Comparison of ENCODE assay signal across 9 mouse cellular contexts in the genomic region with DNA sequence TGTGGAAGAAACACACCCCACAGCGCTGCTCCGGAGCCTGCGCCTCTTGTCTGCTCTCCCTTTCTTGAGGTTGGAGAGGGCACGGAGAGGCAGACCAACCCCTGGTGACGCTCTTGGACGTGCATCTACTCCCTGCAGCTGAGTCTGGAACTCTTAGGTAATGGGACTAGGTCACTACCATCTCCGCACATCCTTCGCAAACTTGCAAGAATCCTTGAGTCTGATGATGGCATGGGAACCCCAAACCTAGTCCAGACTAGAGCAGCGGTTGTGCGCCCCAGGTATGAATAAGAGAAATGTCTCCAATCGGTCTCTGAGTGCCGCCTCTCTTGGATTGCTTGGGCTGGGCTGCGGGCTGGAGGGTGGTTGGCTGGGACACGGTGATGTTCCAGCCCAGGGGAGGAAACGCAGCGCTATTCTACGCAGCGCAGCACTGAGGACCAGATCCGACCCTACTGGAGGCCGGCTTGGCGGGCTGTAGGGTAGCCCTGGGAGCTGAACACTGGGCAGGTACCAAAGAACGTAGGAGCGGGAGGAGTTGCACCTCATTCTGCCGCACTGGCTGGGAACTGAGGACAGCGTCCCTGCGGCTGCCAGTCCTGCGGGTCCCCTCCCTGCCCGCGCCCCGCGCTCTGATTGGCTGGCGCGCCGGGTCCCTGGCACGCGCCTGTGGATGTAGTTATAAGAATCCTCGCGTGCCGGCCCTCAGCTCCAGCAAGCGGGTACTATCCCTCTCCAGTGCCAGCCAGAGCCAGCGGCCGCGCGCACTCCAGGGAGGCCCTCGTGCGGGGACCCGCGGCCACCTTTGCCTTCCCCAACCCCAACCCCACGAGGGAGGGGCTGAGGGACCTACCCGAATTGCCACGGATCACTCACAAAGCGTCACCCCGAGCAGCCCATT. TPM values are rescaled to one million over a fixed set of nuclear protein-coding genes. Genes with fewer than 3 reads are reported as not detected.
DNase-seq lines count a peak whose midpoint lies in the region; ATAC-seq lines count a peak whose summit lies in the region.
"Had no signal": no experiment of that assay in that cellular context is flagged by ENCODE, and none has a peak within 500 bp of the region (broad histone marks: within the 10 kb centered on the region; RNA-seq: fewer than 3 reads in every experiment).

Gene Ptf1a (plus strand): TSS at position 733 of the 901 bp plus-strand sequence.

- DNase-seq in heart, adult 9 months (ENCODE audit: low spot score in 2 of 2) = no peak
- DNase-seq in embryo, embryonic 9.5 days (ENCODE audit: extremely low spot score) = peak; percentile 48
- peak; percentile 78 for DNase-seq in neural tube, embryonic 11.5 days (ENCODE audit: low spot score)
- DNase-seq in gastrocnemius, adult 8-10 months (ENCODE audit: low spot score in 2 of 2) = no peak
- DNase-seq in layer of hippocampus, postnatal 14 days (ENCODE audit: low spot score in 2 of 2) = no peak
- DNase-seq in gastrocnemius, postnatal 36 days = no peak

- no peak within 1 kb of the TSS for H3K9ac ChIP-seq in heart, embryonic 16.5 days (ENCODE audit: low read length)
- no peak within 1 kb of the TSS for H3K9ac ChIP-seq in hindbrain, embryonic 15.5 days
- peak within 1 kb of the TSS; percentile 46 for H3K9ac ChIP-seq in neural tube, embryonic 11.5 days (ENCODE audit: low read length)

- intact Hi-C loops in gastrocnemius, postnatal 36 days (cut with DNase I) = no loop called here

- no peaks in the 10 kb centered on the region for H3K36me3 ChIP-seq in heart, embryonic 16.5 days (ENCODE audit: control insufficient read depth, insufficient read depth)
- H3K36me3 ChIP-seq in hindbrain, embryonic 15.5 days = no peaks in the 10 kb centered on the region
- H3K36me3 ChIP-seq in neural tube, embryonic 11.5 days (ENCODE audit: control insufficient read depth, insufficient read depth, low read length) = no peaks in the 10 kb centered on the region

- no peaks in the 10 kb centered on the region for H3K9me3 ChIP-seq in heart, embryonic 16.5 days (replicated peaks; ENCODE audit: control insufficient read depth, low read length)
- H3K9me3 ChIP-seq in hindbrain, embryonic 15.5 days = no peaks in the 10 kb centered on the region
- no peaks in the 10 kb centered on the region for H3K9me3 ChIP-seq in neural tube, embryonic 11.5 days (ENCODE audit: control insufficient read depth, low read length)

- no peak for ATAC-seq in heart, embryonic 16.5 days (replicated peaks; ENCODE audit: extremely low read depth, insufficient read depth, low FRiP score)
- ATAC-seq in hindbrain, embryonic 15.5 days (ENCODE audit: low FRiP score, low read depth) = peak; percentile 43; the same call in 1 of the 2 replicates
- ATAC-seq in neural tube, embryonic 11.5 days (ENCODE audit: insufficient read depth, low FRiP score, low TSS enrichment) = peak; percentile 72

- peak within 1 kb of the TSS; percentile 36 for H3K4me3 ChIP-seq in heart, embryonic 16.5 days (ENCODE audit: low read length)
- peak within 1 kb of the TSS; percentile 37 for H3K4me3 ChIP-seq in hindbrain, embryonic 15.5 days
- peak within 1 kb of the TSS; percentile 41 for H3K4me3 ChIP-seq in neural tube, embryonic 11.5 days (ENCODE audit: low read depth, low read length)

- H3K4me1 ChIP-seq in heart, embryonic 16.5 days (ENCODE audit: control insufficient read depth, insufficient read depth, low read length) = peaks cover 7% of the 10 kb centered on the region
- peaks cover 22% of the 10 kb centered on the region for H3K4me1 ChIP-seq in hindbrain, embryonic 15.5 days (replicated peaks)
- H3K4me1 ChIP-seq in neural tube, embryonic 11.5 days (ENCODE audit: control insufficient read depth, insufficient read depth, low read length) = 0 out of 2 replicates have a peak, but pooled peaks cover 13% of the 10 kb centered on the region

- 1% methylated on average over 52 of the region's 53 CpGs for WGBS in heart, embryonic 16.5 days
- under 1% methylated on average over 53 of the region's 53 CpGs for WGBS in hindbrain, embryonic 15.5 days
- WGBS in neural tube, embryonic 11.5 days = under 1% methylated on average over 53 of the region's 53 CpGs

- H3K27ac ChIP-seq in heart, embryonic 16.5 days (ENCODE audit: low read length) = no peak within 1 kb of the TSS
- H3K27ac ChIP-seq in hindbrain, embryonic 15.5 days (replicated peaks) = no peak within 1 kb of the TSS
- no peak within 1 kb of the TSS for H3K27ac ChIP-seq in neural tube, embryonic 11.5 days (ENCODE audit: low read depth, low read length)
- H3K27ac ChIP-seq: macrophage had no signal

- peaks cover 88% of the 10 kb centered on the region for H3K27me3 ChIP-seq in heart, embryonic 16.5 days (ENCODE audit: control insufficient read depth, insufficient read depth, low read length)
- H3K27me3 ChIP-seq in hindbrain, embryonic 15.5 days = peaks cover 91% of the 10 kb centered on the region
- H3K27me3 ChIP-seq in neural tube, embryonic 11.5 days (ENCODE audit: control insufficient read depth, insufficient read depth, low read length) = peaks cover 88% of the 10 kb centered on the region

- H3K4me2 ChIP-seq in heart, embryonic 16.5 days (ENCODE audit: low read depth, low read length) = peak within 1 kb of the TSS; percentile 55
- H3K4me2 ChIP-seq in hindbrain, embryonic 15.5 days = peak within 1 kb of the TSS; percentile 56
- peak within 1 kb of the TSS; percentile 50 for H3K4me2 ChIP-seq in neural tube, embryonic 11.5 days (ENCODE audit: low read depth)

RNA-seq across cellular contexts. Expression of gene Ptf1a, which starts in this region (rescaled TPM):
- not detected in 2 replicates for polyA plus RNA-seq in heart, embryonic 16.5 days (2015; fragmentation: Nextera tagmentation; extraction: Ambion mirVana)
- polyA plus RNA-seq in hindbrain, embryonic 15.5 days (2015; fragmentation: Nextera tagmentation; extraction: Ambion mirVana) = 1.4 and 2.7 TPM in 2 replicates
- 13.0 and 13.6 TPM in 2 replicates for polyA plus RNA-seq in neural tube, embryonic 11.5 days (2014; fragmentation: Nextera tagmentation; extraction: Ambion mirVana)
- total RNA-seq in gastrocnemius, adult 8-10 months (2022) = not detected
- not detected for total RNA-seq in layer of hippocampus, postnatal 14 days (2021)
- total RNA-seq in gastrocnemius, postnatal 36 days (2021) = not detected
- polyA plus RNA-seq: macrophage had no signal

Comparison
In these comparisons a context has a peak if more than half of its experiments do, and no peak if none do; other contexts are left out.
1. DNase-seq: peak in embryo, embryonic 9.5 days (single experiment) and neural tube, embryonic 11.5 days (single experiment); none in heart, adult 9 months (0 of 2), gastrocnemius, adult 8-10 months (0 of 2), layer of hippocampus, postnatal 14 days (0 of 2) and gastrocnemius, postnatal 36 days (0 of 2).
2. Peak in every context shown above with its lines, with median percentiles within 50 percentile points of each other: H3K4me2 ChIP-seq and H3K4me3 ChIP-seq.